Mouse (Mus musculus): ENCODE data around the gene Susd6.
A peak's percentile ranks its signal among the peaks of the same experiment; 100 is the strongest.

DNA sequence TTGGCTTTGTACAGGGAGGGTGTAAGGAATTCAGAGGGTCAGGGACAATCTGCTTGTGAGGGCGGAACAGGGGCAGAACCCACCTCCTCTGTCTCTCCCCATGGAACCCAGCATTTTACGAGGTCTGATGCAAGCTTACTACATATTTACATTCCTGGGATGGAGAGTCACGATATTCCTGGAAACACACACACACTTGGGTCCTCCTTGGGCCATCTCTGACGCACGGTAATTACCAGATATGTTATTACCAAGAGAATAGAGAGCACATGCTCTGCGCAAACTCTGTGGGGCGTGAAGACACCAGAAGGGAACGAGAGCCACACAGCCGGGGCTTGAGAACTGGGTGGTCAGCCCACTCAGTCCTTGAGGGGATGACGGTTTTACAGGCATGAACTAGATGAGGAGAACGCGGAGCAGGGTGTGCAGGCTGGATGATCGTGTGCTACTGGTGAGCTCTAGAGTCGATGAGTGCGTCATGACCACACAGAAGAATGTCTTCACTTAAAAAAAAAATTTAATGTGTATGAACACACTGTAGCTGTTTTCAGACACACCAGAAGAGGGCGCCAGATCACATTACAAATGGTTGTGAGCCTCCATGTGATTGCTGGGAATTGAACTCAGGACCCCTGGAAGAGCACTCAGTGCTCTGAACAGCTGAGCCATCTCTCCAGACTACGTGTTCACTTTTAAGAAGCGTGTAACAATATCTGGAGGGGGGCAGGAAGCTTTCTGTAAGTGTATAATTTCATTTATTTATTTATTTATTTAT lies 103.6 kb downstream of the Susd6 start:
- TF ChIP-seq POLR2A (IDR thresholded peaks at IDR 0.05; ENCODE audit: low read depth, low read length) (no peak), HCFC1 (IDR thresholded peaks at IDR 0.05; ENCODE audit: low read depth, low read length) (no peak), CTCF (conservative IDR thresholded peaks at IDR 0.05 in 1 of 2, IDR thresholded peaks at IDR 0.05 in 1 of 2; ENCODE audit: low read depth in 2 of 2, low read length in 2 of 2) (peak; percentile 9 to 29; a peak in 1 of 4 replicates), ETS1 (conservative IDR thresholded peaks at IDR 0.05; ENCODE audit: low read depth, low read length) (no peak), MXI1 (IDR thresholded peaks at IDR 0.05; ENCODE audit: low read depth, low read length) (no peak), POLR2AphosphoS2 (IDR thresholded peaks at IDR 0.05; ENCODE audit: low read depth, low read length) (no peak), CHD2 (IDR thresholded peaks at IDR 0.05; ENCODE audit: low read length) (no peak), MAFK (IDR thresholded peaks at IDR 0.05; ENCODE audit: insufficient replicate concordance, low read length) (no peak), EP300 (IDR thresholded peaks at IDR 0.05; ENCODE audit: low read length) (no peak)

All from CH12.LX (cell line).